Mouse (Mus musculus): ENCODE results near the gene Xbp1.

- TF ChIP-seq CTCF (IDR thresholded peaks at IDR 0.05; ENCODE audit: control insufficient read depth, insufficient read depth, insufficient read length): no peak
- TF ChIP-seq MAX (IDR thresholded peaks at IDR 0.05): no peak
- TF ChIP-seq USF1 (IDR thresholded peaks at IDR 0.05; ENCODE audit: low read depth): no peak
Observed at GRCm38 (mm10) chr11:5522798-5523415, 2.4 kb downstream of the Xbp1 start.
